Mouse (Mus musculus): ENCODE results near the gene Ggt6.

Gene Ggt6

DNA sequence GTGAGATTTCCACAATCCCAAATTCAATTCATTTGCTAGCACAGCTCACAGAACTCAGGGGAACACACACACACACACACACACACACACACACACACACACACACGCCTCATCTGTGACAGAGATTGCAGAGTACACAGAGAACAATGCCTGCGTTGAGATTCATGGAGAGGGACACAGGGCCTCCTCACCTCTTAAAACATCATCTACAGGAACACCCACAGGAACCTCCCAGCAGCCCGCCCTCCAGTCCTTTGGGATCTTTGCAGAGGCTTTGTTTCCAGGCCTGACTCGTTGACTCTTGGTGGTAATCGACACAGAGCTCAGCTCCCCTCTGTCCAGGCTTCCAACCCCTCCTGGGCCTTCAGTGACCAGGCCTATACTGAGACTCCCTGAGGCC is 41.9 kb downstream of the Ggt6 start:
- no peak for DNase-seq

DNA sequence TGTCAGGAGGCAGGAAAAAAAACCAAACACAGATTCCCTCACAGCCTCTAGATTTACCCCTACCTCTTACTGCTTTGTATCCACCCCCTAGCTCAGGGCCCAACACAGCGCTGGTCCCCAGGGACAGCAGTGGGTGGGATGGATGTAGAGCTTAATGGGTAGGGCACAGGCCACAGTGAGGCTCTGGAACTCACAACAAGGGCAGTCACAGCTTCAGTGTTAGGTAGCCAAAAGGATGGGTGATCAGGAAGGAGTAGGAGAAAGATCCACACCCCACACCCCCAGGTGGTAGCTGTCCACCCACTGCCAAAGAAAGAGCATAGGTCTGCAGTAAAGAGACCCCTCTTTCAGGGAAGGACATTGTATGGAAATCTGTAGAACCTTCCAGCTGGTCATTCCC is 42.3 kb downstream of the Ggt6 start:
- DNase-seq, result no peak

DNA sequence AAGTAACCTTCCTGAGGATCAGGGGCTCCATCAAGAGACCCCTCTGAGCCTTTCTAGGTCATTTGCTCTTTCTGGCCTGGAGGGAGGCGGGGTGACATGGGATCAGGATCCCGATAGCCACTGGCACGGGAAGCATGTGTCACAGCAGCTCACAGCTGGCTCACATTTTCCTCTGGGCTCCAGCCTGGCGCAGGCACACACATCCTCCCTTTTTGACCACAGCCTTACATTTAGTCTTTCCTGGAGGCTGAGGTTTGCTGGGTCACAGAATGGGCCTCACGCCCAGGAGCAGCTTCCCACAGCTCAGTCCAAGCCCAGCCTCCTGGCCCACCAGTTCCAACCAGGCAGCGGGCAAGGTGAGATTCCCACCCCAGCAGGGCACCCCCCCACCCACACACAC is 42.9 kb downstream of the Ggt6 start:
- DNase-seq, result peak; percentile 30 to 70

GRCm38 (mm10) chr11:72479499-72479898 is 44.2 kb downstream of the Ggt6 start:
- no peak for DNase-seq

- no peak for DNase-seq
Measured at GRCm38 (mm10) chr11:72481313-72481712, 46.0 kb downstream of the Ggt6 start.

DNA sequence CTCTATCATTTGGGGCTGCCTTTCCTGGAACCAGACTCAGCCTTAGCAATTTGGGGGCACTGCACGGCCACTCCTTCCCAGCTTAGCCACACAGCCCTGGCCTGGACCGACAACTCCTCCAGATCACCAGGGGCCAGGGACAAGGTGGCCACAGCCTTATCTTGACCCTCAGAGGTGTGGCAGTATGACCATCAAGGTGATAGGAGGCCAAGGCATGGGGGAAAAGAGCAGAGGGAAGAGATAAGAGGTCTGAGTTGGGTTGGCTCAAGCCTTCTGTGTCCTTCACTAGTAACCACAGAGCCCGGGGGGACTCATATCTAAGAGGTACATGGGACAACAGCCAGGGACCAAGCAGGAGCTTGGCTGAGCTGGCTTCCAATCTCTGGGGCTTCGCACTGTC is 46.6 kb downstream of the Ggt6 start:
- DNase-seq, result no peak

DNA sequence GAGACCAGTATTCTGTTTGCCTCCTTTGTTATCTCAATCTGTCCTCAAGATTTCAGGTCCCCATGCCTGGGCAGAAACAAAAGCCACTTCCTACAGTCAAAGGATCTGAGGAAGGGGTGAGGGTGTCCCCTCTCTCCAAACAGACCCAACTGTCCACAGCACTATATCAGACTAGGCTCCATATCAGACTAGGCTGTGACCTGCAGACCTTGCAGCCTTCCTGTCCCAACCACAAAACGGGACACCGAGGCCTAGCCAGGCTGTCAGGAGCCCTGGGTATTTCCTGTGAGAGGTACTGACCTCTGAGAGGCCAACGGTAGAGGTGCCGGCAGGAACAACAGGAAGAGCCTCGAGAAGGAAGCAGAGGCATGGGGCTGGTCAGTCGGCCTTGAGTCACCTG is 49.2 kb downstream of the Ggt6 start:
- no peak for DNase-seq

DNA sequence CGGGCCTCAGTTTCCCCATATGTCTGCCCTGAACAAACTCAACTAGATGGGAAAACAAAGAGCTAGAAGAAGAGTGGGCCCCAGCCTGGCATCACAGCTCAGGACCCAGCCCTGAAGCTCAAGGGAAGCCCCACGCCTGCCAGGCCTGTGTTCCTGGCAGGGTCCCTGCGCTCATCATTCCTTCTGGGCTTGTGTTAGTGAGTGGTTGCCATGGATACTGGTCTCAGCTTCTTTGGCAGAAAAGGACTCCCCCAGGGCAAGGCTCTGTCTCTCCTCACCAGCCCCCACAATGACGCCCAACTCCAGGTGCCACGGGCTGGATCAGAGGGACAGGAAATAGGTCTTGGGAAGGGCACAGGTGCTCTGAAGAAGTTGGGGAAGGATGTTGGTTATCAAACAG is 49.8 kb downstream of the Ggt6 start:
- no peak for DNase-seq

DNA sequence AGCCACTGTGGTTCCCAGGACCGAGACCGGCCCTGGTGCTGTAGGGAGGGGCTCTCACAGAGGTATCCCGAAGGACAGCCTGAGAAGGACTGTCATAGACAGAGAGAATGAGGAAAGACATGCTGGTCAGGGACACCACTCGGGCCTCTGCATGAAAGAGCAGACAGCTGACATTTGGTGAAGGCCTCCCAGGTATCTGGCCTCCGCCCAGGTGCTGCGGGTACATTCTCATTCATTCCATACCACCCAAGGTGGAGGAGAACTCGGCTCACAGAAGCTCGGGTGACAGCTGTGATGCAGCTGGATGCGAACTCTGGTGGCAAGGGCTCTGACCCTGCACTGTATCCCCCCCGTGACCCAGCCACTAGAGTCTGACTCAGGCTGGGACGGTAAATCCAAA is 50.6 kb downstream of the Ggt6 start:
- DNase-seq, result no peak

DNA sequence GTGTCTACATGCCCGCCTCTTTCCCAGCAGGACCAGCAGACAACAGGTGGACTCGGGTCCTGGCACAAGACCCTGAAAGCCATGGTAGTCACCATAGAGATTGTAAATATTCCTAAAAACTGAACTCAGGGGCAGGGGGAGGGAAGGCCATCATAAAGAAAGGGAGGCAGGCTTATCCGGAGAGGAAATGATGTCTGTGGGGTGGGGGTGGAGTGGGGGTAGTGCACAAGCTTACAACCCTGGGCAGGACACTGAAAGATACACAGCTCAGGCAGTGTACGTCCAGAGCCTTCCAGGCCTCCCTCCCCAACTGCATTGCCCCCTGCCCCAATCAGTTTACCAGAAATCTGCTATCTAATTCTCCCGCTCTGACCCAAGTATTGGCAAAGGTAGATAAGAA is 51.8 kb downstream of the Ggt6 start:
- DNase-seq, result no peak

GRCm38 (mm10) chr11:72487739-72488138 is 52.4 kb downstream of the Ggt6 start:
- no peak for DNase-seq

All from lung, postnatal 4 days (tissue).